Mouse (Mus musculus) liver, adult 2 months (tissue): ENCODE results near the gene Gemin8. TPM values are rescaled to one million over a fixed set of nuclear protein-coding genes. Genes with fewer than 3 reads are reported as not detected.
A peak's percentile ranks its signal among the peaks of the same experiment; 100 is the strongest.

Experiments
- DNase-seq: peaks from one replicate; pipeline ENCODE4 v3.0.0-alpha.2; 2011; ENCODE audit warnings: low read depth, low spot score; ENCODE audit errors: extremely low read depth
- H3K27ac ChIP-seq: fragments of 200-500 bp; replicated peaks from 2 replicates; pipeline ENCODE4 v1.5.1; 2012; ENCODE audit warnings: low read depth, mild to moderate bottlenecking, control low read depth, inconsistent platforms, low read length; ENCODE audit not compliant: insufficient read depth
- H3K27me3 ChIP-seq: fragments of 200-500 bp; 2 replicates; pipeline ENCODE4 v1.6.1; 2012; ENCODE audit warnings: mild to moderate bottlenecking, moderate library complexity, low read length, inconsistent platforms; ENCODE audit not compliant: control insufficient read depth, insufficient read depth
- H3K36me3 ChIP-seq: fragments of 200-500 bp; 2 replicates; pipeline ENCODE4 v1.6.1; 2012; ENCODE audit warnings: low read length, inconsistent platforms; ENCODE audit not compliant: control insufficient read depth, insufficient read depth
- H3K4me1 ChIP-seq: fragments of 200-500 bp; 2 replicates; pipeline ENCODE4 v1.6.1; 2011; ENCODE audit warnings: low read length; ENCODE audit not compliant: control insufficient read depth, insufficient read depth
- H3K4me3 ChIP-seq: fragments of 200-500 bp; 2 replicates; pipeline ENCODE4 v1.5.1; 2011; ENCODE audit warnings: low read depth, mild to moderate bottlenecking, control low read depth, low read length, moderate library complexity; ENCODE audit not compliant: insufficient read depth
- H3K79me2 ChIP-seq: fragments of 200-500 bp; 2 replicates; pipeline ENCODE4 v1.6.1; 2012; ENCODE audit warnings: inconsistent platforms, mild to moderate bottlenecking, low read length, moderate library complexity; ENCODE audit not compliant: control insufficient read depth, insufficient read depth
- H3K9ac ChIP-seq: fragments of 200-500 bp; 2 replicates; pipeline ENCODE4 v1.6.1; 2012; ENCODE audit warnings: low read depth, mild to moderate bottlenecking, control low read depth, inconsistent platforms, low read length
- CTCF ChIP-seq: fragments of 200-500 bp; IDR thresholded peaks from 2 replicates; pipeline ENCODE4 v1.5.1; 2011; ENCODE audit warnings: low read depth, low read length, control low read depth
- POLR2A ChIP-seq: fragments of 200-500 bp; IDR thresholded peaks from 2 replicates; pipeline ENCODE4 v1.6.1; 2011; ENCODE audit warnings: low read length, control low read depth; ENCODE audit not compliant: insufficient read depth; ENCODE audit errors: extremely low read depth
- WGBS: fragments of 180-500 bp; shearing (Covaris S2); methylation state at CpG from one replicate; pipeline ENCODE4 v1.1.7; 2018; 5-methylcytosine and 5-hydroxymethylcytosine counted together
- polyA plus RNA-seq: library from polyadenylated mRNA; depleted of rRNA; stranded (reverse); fragments of >200 nt; gene quantifications from 2 replicates; pipeline ENCODE4 v1.2.3, GENCODE M21; 2012; rRNA removed
- total RNA-seq: library from RNA; depleted of rRNA; stranded (reverse); fragments of >200 nt; gene quantifications from 2 replicates; pipeline ENCODE4 v1.2.3, GENCODE M21; 2014; rRNA removed

The Gemin8 gene
- total RNA-seq: 0.92 and 0.94 TPM in 2 replicates
- 0.83 and 1.4 TPM in 2 replicates for polyA plus RNA-seq

GRCm38 (mm10) chrX:166169892-166170799 is at the start of gene Gemin8:
Gene Gemin8 (plus strand): TSS chrX:166170454.
- WGBS: under 1% methylated on average over 31 of the region's 31 CpGs
- no peaks in the 10 kb centered on the region for H3K36me3 ChIP-seq
- DNase-seq: peak; percentile 85
- no peaks in the 10 kb centered on the region for H3K4me1 ChIP-seq
- peak within 1 kb of the TSS; percentile 72 for H3K9ac ChIP-seq
- H3K79me2 ChIP-seq: no peaks in the 10 kb centered on the region
- H3K27ac ChIP-seq: no peak within 1 kb of the TSS
- H3K4me3 ChIP-seq: peak within 1 kb of the TSS; percentile 92
- TF ChIP-seq CTCF: peak; percentile 22
- TF ChIP-seq POLR2A: no peak
- no peaks in the 10 kb centered on the region for H3K27me3 ChIP-seq

GRCm38 (mm10) chrX:166147158-166147846 is 23.0 kb upstream of the Gemin8 start:
- TF ChIP-seq CTCF (no peak), POLR2A (no peak)
- Histone ChIP-seq H3K36me3 (no peaks in the 10 kb centered on the region), H3K4me1 (no peaks in the 10 kb centered on the region), H3K79me2 (no peaks in the 10 kb centered on the region), H3K27me3 (no peaks in the 10 kb centered on the region), H3K9ac (no peak overlapping the region), H3K4me3 (no peak overlapping the region), H3K27ac (no peak overlapping the region)
- WGBS: 81% methylated on average over 15 of the region's 15 CpGs
- DNase-seq: no peak

DNA sequence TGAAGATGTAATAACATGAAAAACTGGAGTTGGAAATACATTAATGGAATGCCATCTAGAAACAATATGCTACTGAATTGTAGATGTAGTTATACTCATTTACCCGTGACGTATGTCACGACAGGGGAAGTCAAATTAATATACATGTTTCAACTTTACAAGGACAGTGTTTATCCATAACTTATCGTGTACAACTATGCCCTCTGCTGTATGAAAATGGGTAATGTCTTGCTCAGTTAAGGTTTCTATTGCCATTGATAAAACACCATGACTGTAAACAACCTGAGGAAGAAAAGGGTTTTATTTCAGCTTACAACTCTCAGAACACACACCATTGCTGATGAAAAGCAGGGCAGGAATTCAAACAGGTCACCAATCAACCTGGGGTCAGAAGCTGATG is 7.5 kb upstream of the Gemin8 start:
- DNase-seq: peak; percentile 19
- H3K27me3 ChIP-seq: no peaks in the 10 kb centered on the region
- H3K4me3 ChIP-seq: no peak overlapping the region
- H3K4me1 ChIP-seq: no peaks in the 10 kb centered on the region
- no peaks in the 10 kb centered on the region for H3K79me2 ChIP-seq
- H3K36me3 ChIP-seq: no peaks in the 10 kb centered on the region
- 43% methylated on average over 4 of the region's 4 CpGs for WGBS
- TF ChIP-seq POLR2A (no peak), CTCF (peak; percentile 49)
- H3K27ac ChIP-seq: no peak overlapping the region
- no peak overlapping the region for H3K9ac ChIP-seq

DNA sequence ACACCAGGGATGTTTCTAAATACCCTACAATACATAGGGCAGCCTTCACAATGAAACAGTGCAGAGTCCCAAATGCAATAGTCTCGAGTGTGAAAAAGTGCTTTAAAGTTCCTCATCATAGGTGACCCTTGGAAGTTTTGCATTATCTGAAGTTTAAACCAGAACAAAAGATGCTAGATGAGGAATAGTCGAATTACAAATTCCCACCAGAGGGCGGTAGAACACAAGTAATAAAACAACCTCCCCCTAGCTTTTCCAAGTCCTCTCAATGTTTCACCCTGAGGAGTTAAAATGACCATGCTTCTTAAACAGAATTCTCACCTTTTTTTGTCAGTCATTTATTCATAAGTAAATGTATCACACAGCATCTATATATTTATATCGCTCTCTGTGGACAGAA is 2.9 kb upstream of the Gemin8 start:
- TF ChIP-seq CTCF (peak; percentile 35; the same call in 1 of the 2 replicates), POLR2A (no peak)
- DNase-seq: peak; percentile 22
- Histone ChIP-seq H3K36me3 (no peaks in the 10 kb centered on the region), H3K27me3 (no peaks in the 10 kb centered on the region), H3K4me3 (no peak overlapping the region), H3K79me2 (no peaks in the 10 kb centered on the region), H3K9ac (no peak overlapping the region), H3K27ac (no peak overlapping the region), H3K4me1 (no peaks in the 10 kb centered on the region)
- WGBS: 7% methylated on average over 4 of the region's 4 CpGs

DNA sequence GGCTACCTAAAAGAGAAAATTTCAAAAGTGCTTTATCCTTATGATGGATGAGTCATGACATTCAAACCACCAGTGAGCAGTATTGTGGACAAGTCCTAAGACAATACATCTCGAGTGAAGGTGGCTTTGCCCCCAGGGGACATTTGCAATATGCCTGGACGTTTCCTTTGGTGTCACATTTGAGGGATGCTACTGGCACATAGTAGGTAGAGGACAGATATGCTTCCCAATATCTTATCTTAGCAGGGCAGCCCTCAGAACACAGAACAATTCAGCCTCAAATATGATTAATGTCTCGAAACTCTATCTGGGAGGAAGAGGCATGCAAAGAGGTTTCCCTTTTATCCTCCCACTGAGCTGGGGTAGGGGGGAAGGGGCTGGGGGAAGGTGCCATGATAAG is 2.3 kb upstream of the Gemin8 start:
- H3K36me3 ChIP-seq: no peaks in the 10 kb centered on the region
- no peaks in the 10 kb centered on the region for H3K27me3 ChIP-seq
- no peak overlapping the region for H3K9ac ChIP-seq
- TF ChIP-seq POLR2A (no peak), CTCF (no peak)
- no peak overlapping the region for H3K27ac ChIP-seq
- no peaks in the 10 kb centered on the region for H3K79me2 ChIP-seq
- H3K4me1 ChIP-seq: no peaks in the 10 kb centered on the region
- 63% methylated on average over 3 of the region's 3 CpGs for WGBS
- no peak overlapping the region for H3K4me3 ChIP-seq
- DNase-seq: no peak
